Mouse (Mus musculus) kidney, embryonic 14.5 days (tissue): Measurements from ENCODE around the gene 4933424G06Rik. TPM values are rescaled to one million over a fixed set of nuclear protein-coding genes. Genes with fewer than 3 reads are reported as not detected.

Experiments used
- ATAC-seq: fragments of 200-750 bp; cut with Nextera tagmentation; 2 replicates; pipeline ENCODE4 v1.8.0; 2017; ENCODE audit warnings: moderate number of reproducible peaks, mild to moderate bottlenecking, moderate TSS enrichment, moderate library complexity; ENCODE audit not compliant: low FRiP score, low TSS enrichment
- H3K27ac ChIP-seq: fragments of 300-500 bp; sonication (generic); 2 replicates; pipeline ENCODE4 v1.5.1; 2014; ENCODE audit warnings: low read depth, mild to moderate bottlenecking, low read length, moderate library complexity, mixed read lengths
- H3K27me3 ChIP-seq: fragments of 300-500 bp; sonication (generic); 2 replicates; pipeline ENCODE4 v1.6.1; 2014; ENCODE audit warnings: mild to moderate bottlenecking, low read length; ENCODE audit not compliant: control insufficient read depth, insufficient read depth
- H3K36me3 ChIP-seq: fragments of 300-500 bp; sonication (generic); 2 replicates; pipeline ENCODE4 v1.6.1; 2014; ENCODE audit warnings: low read length, mixed read lengths; ENCODE audit not compliant: control insufficient read depth, insufficient read depth
- H3K4me1 ChIP-seq: fragments of 300-500 bp; sonication (generic); 2 replicates; pipeline ENCODE4 v1.6.1; 2014; ENCODE audit warnings: low read length, mixed read lengths; ENCODE audit not compliant: control insufficient read depth, insufficient read depth
- H3K4me2 ChIP-seq: fragments of 300-500 bp; sonication (generic); replicated peaks from 2 replicates; pipeline ENCODE4 v1.6.1; 2014; ENCODE audit warnings: low read depth, mild to moderate bottlenecking, low read length
- H3K4me3 ChIP-seq: fragments of 300-500 bp; sonication (generic); 2 replicates; pipeline ENCODE4 v1.5.1; 2014; ENCODE audit warnings: mild to moderate bottlenecking, low read length
- H3K9ac ChIP-seq: fragments of 300-500 bp; sonication (generic); 2 replicates; pipeline ENCODE4 v1.6.1; 2014; ENCODE audit warnings: low read depth, mild to moderate bottlenecking, low read length, moderate library complexity
- H3K9me3 ChIP-seq: fragments of 300-500 bp; sonication (generic); 2 replicates; pipeline ENCODE4 v1.6.1; 2016; ENCODE audit warnings: low read length; ENCODE audit not compliant: control insufficient read depth
- WGBS: fragments of 180-500 bp; shearing (Covaris S2); extraction: QIAGEN DNeasy Blood & Tissue Kit; methylation state at CpG from one replicate; pipeline ENCODE4 v1.1.7; 2014; 5-methylcytosine and 5-hydroxymethylcytosine counted together
- polyA plus RNA-seq: library from polyadenylated mRNA; unstranded; fragments of >200 nt; fragmentation: Nextera tagmentation; extraction: Ambion mirVana; gene quantifications from 2 replicates; pipeline ENCODE4 v1.2.1, GENCODE M21; 2014

4933424G06Rik gene
- polyA plus RNA-seq, 1 experiment from 2014 or later = not detected

GRCm38 (mm10) chr1:36680893-36681292 is 29.1 kb upstream of the 4933424G06Rik start:
- Histone ChIP-seq H3K4me1 (no peaks in the 10 kb centered on the region), H3K27ac (no peak overlapping the region), H3K9ac (no peak overlapping the region), H3K4me2 (no peak overlapping the region), H3K9me3 (0 out of 2 replicates have a peak, but pooled peaks cover 3% of the 10 kb centered on the region), H3K36me3 (no peaks in the 10 kb centered on the region), H3K4me3 (no peak overlapping the region), H3K27me3 (no peaks in the 10 kb centered on the region)
- WGBS = 72% methylated on average over 7 of the region's 7 CpGs
- no peak for ATAC-seq

GRCm38 (mm10) chr1:36682620-36683355 is 27.2 kb upstream of the 4933424G06Rik start, which contains the start of gene Fam178b:
TSS of gene Fam178b (minus strand) at chr1:36683183.
- ATAC-seq = peak; percentile 43; the same call in 1 of the 2 replicates
- Histone ChIP-seq H3K4me3 (no peak within 1 kb of the TSS), H3K27ac (no peak within 1 kb of the TSS), H3K9ac (no peak within 1 kb of the TSS), H3K27me3 (no peaks in the 10 kb centered on the region), H3K4me2 (no peak within 1 kb of the TSS), H3K4me1 (no peaks in the 10 kb centered on the region), H3K36me3 (no peaks in the 10 kb centered on the region), H3K9me3 (0 out of 2 replicates have a peak, but pooled peaks cover 3% of the 10 kb centered on the region)
- WGBS = 91% methylated on average over 39 of the region's 39 CpGs

- Histone ChIP-seq H3K27me3 (no peaks in the 10 kb centered on the region), H3K4me3 (no peak overlapping the region), H3K9me3 (0 out of 2 replicates have a peak, but pooled peaks cover 3% of the 10 kb centered on the region), H3K27ac (no peak overlapping the region), H3K36me3 (no peaks in the 10 kb centered on the region), H3K9ac (no peak overlapping the region), H3K4me2 (no peak overlapping the region), H3K4me1 (no peaks in the 10 kb centered on the region)
- WGBS = 15% methylated on average over 13 of the region's 13 CpGs
- ATAC-seq = peak; percentile 87
Measured at GRCm38 (mm10) chr1:36683810-36684467, 26.0 kb upstream of the 4933424G06Rik start.

GRCm38 (mm10) chr1:36690671-36691235 is 19.2 kb upstream of the 4933424G06Rik start:
- ATAC-seq = peak; percentile 55
- Histone ChIP-seq H3K9me3 (no peaks in the 10 kb centered on the region), H3K4me3 (peak overlapping the region; percentile 95), H3K27ac (no peak overlapping the region), H3K4me2 (peak overlapping the region; percentile 81; the same call in 1 of the 2 replicates), H3K36me3 (peaks cover 26% of the 10 kb centered on the region), H3K4me1 (peaks cover 8% of the 10 kb centered on the region), H3K27me3 (no peaks in the 10 kb centered on the region), H3K9ac (no peak overlapping the region)
- WGBS = 51% methylated on average over 11 of the region's 11 CpGs

- peaks cover 26% of the 10 kb centered on the region for H3K36me3 ChIP-seq
- ATAC-seq = peak; percentile 94
Measured at GRCm38 (mm10) chr1:36691271-36692155, 18.4 kb upstream of the 4933424G06Rik start, which contains the start of gene Cox5b. TSS of gene Cox5b (plus strand) at chr1:36691449.

GRCm38 (mm10) chr1:36694871-36695270 is 15.1 kb upstream of the 4933424G06Rik start:
- Histone ChIP-seq H3K4me1 (peaks cover 11% of the 10 kb centered on the region), H3K4me2 (no peak overlapping the region), H3K9me3 (no peaks in the 10 kb centered on the region), H3K4me3 (no peak overlapping the region), H3K36me3 (peaks cover 38% of the 10 kb centered on the region), H3K9ac (no peak overlapping the region), H3K27ac (no peak overlapping the region), H3K27me3 (no peaks in the 10 kb centered on the region)
- 88% methylated on average over 6 of the region's 6 CpGs for WGBS
- ATAC-seq = no peak

More at GRCm38 (mm10) chr1:36691271-36692155, 18.4 kb upstream of the 4933424G06Rik start, which contains the start of gene Cox5b:
- Histone ChIP-seq H3K9ac (peak within 1 kb of the TSS; percentile 87), H3K9me3 (no peaks in the 10 kb centered on the region), H3K4me2 (peak within 1 kb of the TSS; percentile 81), H3K27me3 (no peaks in the 10 kb centered on the region), H3K27ac (peak within 1 kb of the TSS; percentile 59), H3K4me3 (peak within 1 kb of the TSS; percentile 95), H3K4me1 (peaks cover 8% of the 10 kb centered on the region)
- WGBS = under 1% methylated on average over 65 of the region's 68 CpGs

- H3K9me3 ChIP-seq = no peaks in the 10 kb centered on the region
Measured at GRCm38 (mm10) chr1:36696411-36696810, 13.5 kb upstream of the 4933424G06Rik start.

GRCm38 (mm10) chr1:36697030-36697429 is 12.9 kb upstream of the 4933424G06Rik start:
- Histone ChIP-seq H3K27ac (no peak overlapping the region), H3K9ac (peak overlapping the region; percentile 13; the same call in 1 of the 2 replicates), H3K4me2 (no peak overlapping the region), H3K4me3 (no peak overlapping the region), H3K36me3 (peaks cover 58% of the 10 kb centered on the region), H3K4me1 (peaks cover 10% of the 10 kb centered on the region), H3K27me3 (no peaks in the 10 kb centered on the region), H3K9me3 (no peaks in the 10 kb centered on the region)
- ATAC-seq = no peak
- WGBS = 59% methylated on average over 5 of the region's 5 CpGs

More at GRCm38 (mm10) chr1:36696411-36696810, 13.5 kb upstream of the 4933424G06Rik start:
- 52% methylated on average over 6 of the region's 6 CpGs for WGBS
- no peaks in the 10 kb centered on the region for H3K27me3 ChIP-seq
- H3K4me3 ChIP-seq = no peak overlapping the region
- H3K9ac ChIP-seq = no peak overlapping the region
- ATAC-seq = no peak
- H3K4me2 ChIP-seq = no peak overlapping the region
- peaks cover 52% of the 10 kb centered on the region for H3K36me3 ChIP-seq
- H3K4me1 ChIP-seq = peaks cover 11% of the 10 kb centered on the region
- no peak overlapping the region for H3K27ac ChIP-seq
